Mouse (Mus musculus) T-helper 2 cell (primary cell): ENCODE data around the gene Trmt10a.

ENCODE experiments used
- in situ Hi-C: fragments of 300-600 bp; cut with MboI, MseI; formaldehyde crosslinking; loops from one replicate; pipeline ENCODE4 v1.15.1; 2025; ENCODE audit warnings: high pct_unique_total_duplicates

The Trmt10a gene

GRCm38 (mm10) chr3:138197093-138197492 is 53.8 kb downstream of the Trmt10a start:
- in situ Hi-C loops, result no loop called here

GRCm38 (mm10) chr3:138197556-138197955 is 54.3 kb downstream of the Trmt10a start:
- in situ Hi-C loops, result no loop called here

- in situ Hi-C loops, result no loop called here
Measured at GRCm38 (mm10) chr3:138197973-138198721, 54.9 kb downstream of the Trmt10a start.

GRCm38 (mm10) chr3:138198722-138199068 is 55.4 kb downstream of the Trmt10a start:
- in situ Hi-C loops, result no loop called here

- in situ Hi-C loops, result no loop called here
Measured at GRCm38 (mm10) chr3:138208821-138209220, 65.6 kb downstream of the Trmt10a start.
